17 mouse cellular contexts compared by ENCODE assay signal in the genomic region with DNA sequence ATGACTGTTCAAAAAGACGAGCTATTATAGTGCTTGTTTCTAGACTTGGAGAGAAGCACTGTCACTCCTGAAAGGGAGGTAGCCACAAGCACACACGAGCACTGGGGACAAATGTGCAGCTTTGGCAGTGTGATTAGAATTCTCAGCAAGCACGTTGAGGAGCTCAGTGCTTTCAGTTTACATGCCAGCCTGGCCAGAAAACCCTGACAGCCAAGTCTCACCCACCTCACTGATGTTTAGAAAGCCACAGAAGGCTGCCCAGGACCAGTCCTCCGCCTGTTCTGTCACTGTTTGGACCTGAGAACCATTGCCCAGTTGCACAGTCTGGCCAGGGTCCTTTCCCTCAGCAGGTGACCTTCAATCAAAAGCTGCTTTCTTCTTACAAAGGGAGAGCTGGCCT. TPM values are rescaled to one million over a fixed set of nuclear protein-coding genes. Genes with fewer than 3 reads are reported as not detected.
DNase-seq lines count a peak whose midpoint lies in the region; ATAC-seq and TF ChIP-seq lines count a peak whose summit lies in the region.
"Had no signal": no experiment of that assay in that cellular context is flagged by ENCODE, and none has a peak within 500 bp of the region (broad histone marks: within the 10 kb centered on the region; RNA-seq: fewer than 3 reads in every experiment).

No protein-coding gene starts in this region.

- no peak for TF ChIP-seq CTCF in hindbrain, postnatal 0 days (IDR thresholded peaks at IDR 0.05; ENCODE audit: low read depth)

- no peaks in the 10 kb centered on the region for H3K4me1 ChIP-seq in hindbrain, postnatal 0 days (ENCODE audit: insufficient read depth, low read length)
- H3K4me1 ChIP-seq in hindbrain, embryonic 13.5 days (replicated peaks): peaks cover 8% of the 10 kb centered on the region; the same call in 1 of the 2 replicates
- no peaks in the 10 kb centered on the region for H3K4me1 ChIP-seq in midbrain, embryonic 16.5 days (ENCODE audit: control insufficient read depth, insufficient read depth, low read length)
- H3K4me1 ChIP-seq in midbrain, embryonic 13.5 days (replicated peaks): no peaks in the 10 kb centered on the region; the same call in 1 of the 2 replicates
- H3K4me1 ChIP-seq: embryonic facial prominence, embryonic 15.5 days; limb, embryonic 13.5 days; midbrain, embryonic 10.5 days had no signal

- no peak overlapping the region for H3K4me3 ChIP-seq in hindbrain, postnatal 0 days (ENCODE audit: low read length)
- no peak overlapping the region for H3K4me3 ChIP-seq in hindbrain, embryonic 13.5 days
- no peak overlapping the region for H3K4me3 ChIP-seq in midbrain, embryonic 16.5 days (ENCODE audit: low read depth, low read length)
- no peak overlapping the region for H3K4me3 ChIP-seq in midbrain, embryonic 13.5 days (replicated peaks)
- H3K4me3 ChIP-seq: embryonic facial prominence, embryonic 15.5 days; limb, embryonic 13.5 days; liver, embryonic 13.5 days; midbrain, embryonic 10.5 days; neural tube, embryonic 13.5 days had no signal

- H3K4me2 ChIP-seq in hindbrain, postnatal 0 days (ENCODE audit: low read depth, low read length): no peak overlapping the region
- no peak overlapping the region for H3K4me2 ChIP-seq in hindbrain, embryonic 13.5 days
- no peak overlapping the region for H3K4me2 ChIP-seq in midbrain, embryonic 16.5 days (ENCODE audit: low read length)
- no peak overlapping the region for H3K4me2 ChIP-seq in midbrain, embryonic 13.5 days (replicated peaks)
- H3K4me2 ChIP-seq: embryonic facial prominence, embryonic 15.5 days; limb, embryonic 13.5 days; liver, embryonic 13.5 days; lung, embryonic 14.5 days; neural tube, embryonic 13.5 days had no signal

- no peak for DNase-seq in frontal cortex, postnatal 25 days (ENCODE audit: low spot score in 2 of 2)
- peak; percentile 45 for DNase-seq in hindbrain, postnatal 0 days (ENCODE audit: low spot score)
- DNase-seq: adrenal gland, postnatal 36 days; kidney, adult 11 months; liver, embryonic 13.5 days; lung, embryonic 14.5 days; lung, postnatal 36 days; thymus, adult 2 months had no signal

- H3K9me3 ChIP-seq in hindbrain, postnatal 0 days (ENCODE audit: low read length): no peaks in the 10 kb centered on the region
- no peaks in the 10 kb centered on the region for H3K9me3 ChIP-seq in hindbrain, embryonic 13.5 days
- no peaks in the 10 kb centered on the region for H3K9me3 ChIP-seq in midbrain, embryonic 16.5 days (replicated peaks; ENCODE audit: control insufficient read depth, low read length, poor library complexity, severe bottlenecking)
- no peaks in the 10 kb centered on the region for H3K9me3 ChIP-seq in midbrain, embryonic 13.5 days
- H3K9me3 ChIP-seq: embryonic facial prominence, embryonic 15.5 days; limb, embryonic 13.5 days; liver, embryonic 13.5 days; midbrain, embryonic 10.5 days; neural tube, embryonic 13.5 days had no signal

- H3K36me3 ChIP-seq in hindbrain, postnatal 0 days (ENCODE audit: insufficient read depth, low read length): no peaks in the 10 kb centered on the region
- no peaks in the 10 kb centered on the region for H3K36me3 ChIP-seq in hindbrain, embryonic 13.5 days
- no peaks in the 10 kb centered on the region for H3K36me3 ChIP-seq in midbrain, embryonic 16.5 days (ENCODE audit: control insufficient read depth, insufficient read depth, low read length)
- no peaks in the 10 kb centered on the region for H3K36me3 ChIP-seq in midbrain, embryonic 13.5 days
- H3K36me3 ChIP-seq: embryonic facial prominence, embryonic 15.5 days; limb, embryonic 13.5 days; liver, embryonic 13.5 days; midbrain, embryonic 10.5 days; neural tube, embryonic 13.5 days had no signal

- no peaks in the 10 kb centered on the region for H3K27me3 ChIP-seq in hindbrain, postnatal 0 days (ENCODE audit: insufficient read depth, low read length)
- H3K27me3 ChIP-seq in hindbrain, embryonic 13.5 days: no peaks in the 10 kb centered on the region
- H3K27me3 ChIP-seq in midbrain, embryonic 16.5 days (ENCODE audit: control insufficient read depth, insufficient read depth, low read depth, low read length): no peaks in the 10 kb centered on the region
- no peaks in the 10 kb centered on the region for H3K27me3 ChIP-seq in midbrain, embryonic 13.5 days
- H3K27me3 ChIP-seq: embryonic facial prominence, embryonic 15.5 days; liver, embryonic 13.5 days; neural tube, embryonic 13.5 days had no signal

- peak; percentile 73 for ATAC-seq in frontal cortex, adult (ENCODE audit: low TSS enrichment)
- peak; percentile 56; the same call in 1 of the 2 replicates for ATAC-seq in hindbrain, postnatal 0 days
- no peak for ATAC-seq in hindbrain, embryonic 13.5 days (ENCODE audit: low FRiP score)
- 0 out of 2 replicates have a peak, but pooled peaks have one; percentile 39 for ATAC-seq in midbrain, embryonic 16.5 days
- no peak for ATAC-seq in midbrain, embryonic 13.5 days

- WGBS in hindbrain, postnatal 0 days: 46% methylated on average over 4 of the region's 4 CpGs
- 74% methylated on average over 4 of the region's 4 CpGs for WGBS in hindbrain, embryonic 13.5 days
- 64% methylated on average over 4 of the region's 4 CpGs for WGBS in midbrain, embryonic 16.5 days
- 72% methylated on average over 4 of the region's 4 CpGs for WGBS in midbrain, embryonic 13.5 days

- no peak overlapping the region for H3K9ac ChIP-seq in hindbrain, postnatal 0 days (replicated peaks; ENCODE audit: low read length)
- no peak overlapping the region for H3K9ac ChIP-seq in hindbrain, embryonic 13.5 days
- no peak overlapping the region for H3K9ac ChIP-seq in midbrain, embryonic 16.5 days (ENCODE audit: low read depth, low read length)
- no peak overlapping the region for H3K9ac ChIP-seq in midbrain, embryonic 13.5 days (replicated peaks)
- H3K9ac ChIP-seq: embryonic facial prominence, embryonic 15.5 days; limb, embryonic 13.5 days; liver, embryonic 13.5 days; lung, embryonic 14.5 days; neural tube, embryonic 13.5 days had no signal

- H3K27ac ChIP-seq in hindbrain, postnatal 0 days: no peak overlapping the region
- no peak overlapping the region for H3K27ac ChIP-seq in hindbrain, embryonic 13.5 days
- H3K27ac ChIP-seq in midbrain, embryonic 16.5 days (ENCODE audit: low read length): no peak overlapping the region
- no peak overlapping the region for H3K27ac ChIP-seq in midbrain, embryonic 13.5 days
- H3K27ac ChIP-seq: embryonic facial prominence, embryonic 15.5 days; limb, embryonic 13.5 days; liver, embryonic 13.5 days; midbrain, embryonic 10.5 days; neural tube, embryonic 13.5 days had no signal

RNA-seq across cellular contexts. Expression of gene Il12a, which starts 29.9 kb away (rescaled TPM):
- total RNA-seq in hindbrain, postnatal 0 days (2014; rRNA removed): not detected in 2 replicates
- 0.48 and 0.68 TPM in 2 replicates for polyA plus RNA-seq in hindbrain, postnatal 0 days (2015; fragmentation: Nextera tagmentation; extraction: Ambion mirVana)
- not detected in 2 replicates for polyA plus RNA-seq in hindbrain, embryonic 13.5 days (2015; fragmentation: Nextera tagmentation; extraction: Ambion mirVana)
- polyA plus RNA-seq in midbrain, embryonic 16.5 days (2015; fragmentation: Nextera tagmentation; extraction: Ambion mirVana): 0.28 TPM in 1 of 2 replicates, not detected in the other
- not detected in 2 replicates for polyA plus RNA-seq in midbrain, embryonic 13.5 days (2015; fragmentation: Nextera tagmentation; extraction: Ambion mirVana)
- polyA plus RNA-seq: kidney, embryonic 16.5 days; midbrain, embryonic 10.5 days; neural tube, embryonic 13.5 days had no signal

Comparison
In these comparisons a context has a peak if more than half of its experiments do, and no peak if none do; other contexts are left out.
1. ATAC-seq: peak in frontal cortex, adult (single experiment), hindbrain, postnatal 0 days (single experiment) and midbrain, embryonic 16.5 days (single experiment); none in hindbrain, embryonic 13.5 days (single experiment) and midbrain, embryonic 13.5 days (single experiment).